Mouse (Mus musculus): Measurements from ENCODE around the gene Suco. TPM values are rescaled to one million over a fixed set of nuclear protein-coding genes. Genes with fewer than 3 reads are reported as not detected.
A peak's percentile ranks its signal among the peaks of the same experiment; 100 is the strongest.

Gene Suco
- total and polyA plus RNA-seq, 3 experiments, result 6.4 to 6.8 TPM; not detected in 1

- Histone ChIP-seq H3K79me2 (ENCODE audit: control insufficient read depth, insufficient read depth, low read length, poor library complexity) (no peaks in the 10 kb centered on the region), H3K9ac (ENCODE audit: control insufficient read depth, low read depth, low read length, poor library complexity, severe bottlenecking) (no peak overlapping the region), H3K27ac (ENCODE audit: control insufficient read depth, low read depth, low read length) (peak overlapping the region; percentile 71), H3K27me3 (ENCODE audit: control insufficient read depth in 1 of 2, insufficient read depth in 2 of 2, low read length in 2 of 2) (no peaks in the 10 kb centered on the region), H3K4me3 (ENCODE audit: control insufficient read depth in 1 of 2, insufficient read depth in 1 of 2, low read depth in 2 of 2, low read length in 2 of 2) (no peak overlapping the region), H3K4me1 (ENCODE audit: control insufficient read depth in 1 of 2, insufficient read depth in 2 of 2, low read length in 2 of 2) (peaks cover 13 to 19% of the 10 kb centered on the region in 2 experiments), H3K36me3 (ENCODE audit: control insufficient read depth in 1 of 2, insufficient read depth in 2 of 2, low read length in 2 of 2) (peaks cover 0 to 23% of the 10 kb centered on the region in 2 experiments; a peak in 2 of 4 replicates), H3K9me3 (replicated peaks; ENCODE audit: insufficient read depth, low read length) (no peaks in the 10 kb centered on the region)
- DNase-seq (ENCODE audit: low read depth, low spot score), result peak; percentile 60
- TF ChIP-seq UBTF (IDR thresholded peaks at IDR 0.05; ENCODE audit: borderline replicate concordance, insufficient read depth, low read depth, low read length) (no peak), POLR2AphosphoS2 (IDR thresholded peaks at IDR 0.05; ENCODE audit: low read length) (no peak), MEF2A (IDR thresholded peaks at IDR 0.05; ENCODE audit: extremely low read depth, insufficient replicate concordance, low read depth, low read length, poor library complexity, severe bottlenecking) (no peak), CTCF (IDR thresholded peaks at IDR 0.05 in 2 of 3, conservative IDR thresholded peaks at IDR 0.05 in 1 of 3; ENCODE audit: control insufficient read depth in 1 of 3, insufficient read depth in 1 of 3, low read depth in 2 of 3, low read length in 3 of 3, poor library complexity in 1 of 3, severe bottlenecking in 1 of 3) (no peak), TCF12 (IDR thresholded peaks at IDR 0.05; ENCODE audit: low read depth, low read length) (peak; percentile 73), SIN3A (IDR thresholded peaks at IDR 0.05; ENCODE audit: low read length) (no peak), CHD2 (IDR thresholded peaks at IDR 0.05; ENCODE audit: low read length) (no peak), MAZ (IDR thresholded peaks at IDR 0.05; ENCODE audit: low read depth, low read length) (0 out of 2 replicates have a peak, but pooled peaks have one; percentile 37), ZMIZ1 (IDR thresholded peaks at IDR 0.05; ENCODE audit: low read depth, low read length) (no peak), GATA1 (IDR thresholded peaks at IDR 0.05; ENCODE audit: low read depth, low read length) (peak; percentile 84), USF2 (IDR thresholded peaks at IDR 0.05; ENCODE audit: borderline replicate concordance in 1 of 2, insufficient read depth in 1 of 2, low read depth in 1 of 2, low read length in 2 of 2) (no peak), NELFE (IDR thresholded peaks at IDR 0.05; ENCODE audit: low read depth, low read length) (no peak), EP300 (IDR thresholded peaks at IDR 0.05; ENCODE audit: low read depth in 1 of 2, low read length in 2 of 2) (peak; percentile 45 to 60; a peak in 3 of 4 replicates), ETS1 (IDR thresholded peaks at IDR 0.05; ENCODE audit: low read depth, low read length) (peak; percentile 36; the same call in 1 of the 2 replicates), RAD21 (IDR thresholded peaks at IDR 0.05; ENCODE audit: low read depth, low read length) (no peak)
These were observed 84.4 kb downstream of the Suco start for GRCm38 (mm10) chr1:161791854-161792686.

- Histone ChIP-seq H3K9ac (ENCODE audit: control insufficient read depth, low read depth, low read length, poor library complexity, severe bottlenecking) (no peak within 1 kb of the TSS), H3K9me3 (replicated peaks; ENCODE audit: insufficient read depth, low read length) (no peaks in the 10 kb centered on the region), H3K36me3 (ENCODE audit: control insufficient read depth in 1 of 2, insufficient read depth in 2 of 2, low read length in 2 of 2) (peaks cover 0 to 22% of the 10 kb centered on the region in 2 experiments; a peak in 2 of 4 replicates), H3K79me2 (ENCODE audit: control insufficient read depth, insufficient read depth, low read length, poor library complexity) (no peaks in the 10 kb centered on the region), H3K27me3 (ENCODE audit: control insufficient read depth in 1 of 2, insufficient read depth in 2 of 2, low read length in 2 of 2) (no peaks in the 10 kb centered on the region), H3K4me3 (ENCODE audit: control insufficient read depth in 1 of 2, insufficient read depth in 1 of 2, low read depth in 2 of 2, low read length in 2 of 2) (no peak within 1 kb of the TSS), H3K4me1 (ENCODE audit: control insufficient read depth in 1 of 2, insufficient read depth in 2 of 2, low read length in 2 of 2) (peaks cover 12 to 17% of the 10 kb centered on the region in 2 experiments), H3K27ac (ENCODE audit: control insufficient read depth, low read depth, low read length) (no peak within 1 kb of the TSS)
- TF ChIP-seq UBTF (IDR thresholded peaks at IDR 0.05; ENCODE audit: borderline replicate concordance, insufficient read depth, low read depth, low read length) (no peak), CHD1 (IDR thresholded peaks at IDR 0.05; ENCODE audit: low read depth, low read length) (no peak), CTCF (IDR thresholded peaks at IDR 0.05 in 2 of 3, conservative IDR thresholded peaks at IDR 0.05 in 1 of 3; ENCODE audit: control insufficient read depth in 1 of 3, insufficient read depth in 1 of 3, low read depth in 2 of 3, low read length in 3 of 3, poor library complexity in 1 of 3, severe bottlenecking in 1 of 3) (no peak), EP300 (IDR thresholded peaks at IDR 0.05; ENCODE audit: low read depth in 1 of 2, low read length in 2 of 2) (no peak), MAX (IDR thresholded peaks at IDR 0.05; ENCODE audit: low read length) (no peak)
- no peak for DNase-seq (ENCODE audit: low read depth, low spot score)
These were observed 88.1 kb downstream of the Suco start, which contains the start of gene Fasl for GRCm38 (mm10) chr1:161788339-161788738. Fasl (minus strand) TSS chr1:161788495.

Data from MEL (cell line).